Mouse (Mus musculus): ENCODE measurements at regions not wholly inside any gene's neighbourhood (a gene's known extent, or its start where the extent isn't known, plus 50 kb on each side); places are given as distances from the start of the nearest gene placed in this dataset.
"Not testable (repeated sequence)": the region's sequence is repeated elsewhere in the genome, so short reads cannot be mapped to it uniquely, and the experiment has no call there.

- in situ Hi-C loops (cut with MboI, MseI) = no loop called here
Observed at GRCm38 (mm10) chr7:116596914-116597313, 92.7 kb downstream of the Nucb2 start.

GRCm38 (mm10) chr7:116600340-116600739 lies 96.2 kb downstream of the Nucb2 start:
- in situ Hi-C loops (cut with MboI, MseI) = no loop called here

GRCm38 (mm10) chr7:116603167-116603839 lies 99.1 kb downstream of the Nucb2 start:
- in situ Hi-C loops (cut with MboI, MseI) = no loop called here

DNA sequence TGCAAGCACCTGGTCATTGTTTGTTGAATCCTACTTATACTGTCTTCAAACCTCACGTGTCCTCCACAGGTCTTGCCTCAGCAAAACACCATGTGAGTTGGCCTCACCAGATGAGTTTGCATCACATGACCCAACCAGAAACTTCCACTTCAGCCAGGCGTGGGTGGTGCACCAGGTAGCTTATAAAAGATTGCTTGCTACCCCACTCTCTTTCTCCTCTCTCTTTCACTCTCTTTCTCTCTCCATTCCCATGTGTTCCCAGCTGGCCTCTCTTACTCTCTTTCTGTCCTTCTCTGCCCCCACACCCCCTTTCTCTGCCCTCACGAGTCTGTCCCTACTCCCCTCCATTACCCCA lies 99.6 kb downstream of the Nucb2 start:
- in situ Hi-C loops (cut with MboI, MseI) = no loop called here

DNA sequence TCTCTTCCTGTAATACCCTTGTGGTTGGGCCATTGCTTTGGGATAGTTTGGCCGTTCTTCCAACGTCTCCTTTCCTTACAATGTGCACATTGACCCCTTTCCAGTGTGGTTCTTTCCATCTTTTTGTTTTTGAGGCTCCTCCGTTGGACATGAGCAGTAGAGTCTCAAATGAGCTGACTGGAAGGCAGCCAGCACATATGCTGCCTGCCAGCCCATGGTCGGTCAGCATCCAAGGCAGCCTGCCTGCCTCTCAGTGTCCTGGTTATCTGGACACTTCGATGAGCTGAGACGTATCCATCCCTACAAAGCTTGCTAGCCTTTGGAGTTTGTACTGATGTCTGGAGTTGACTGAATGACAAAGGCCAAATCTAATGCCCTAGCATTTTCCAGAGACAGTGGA lies 102.1 kb downstream of the Nucb2 start:
- in situ Hi-C loops (cut with MboI, MseI) = no loop called here

DNA sequence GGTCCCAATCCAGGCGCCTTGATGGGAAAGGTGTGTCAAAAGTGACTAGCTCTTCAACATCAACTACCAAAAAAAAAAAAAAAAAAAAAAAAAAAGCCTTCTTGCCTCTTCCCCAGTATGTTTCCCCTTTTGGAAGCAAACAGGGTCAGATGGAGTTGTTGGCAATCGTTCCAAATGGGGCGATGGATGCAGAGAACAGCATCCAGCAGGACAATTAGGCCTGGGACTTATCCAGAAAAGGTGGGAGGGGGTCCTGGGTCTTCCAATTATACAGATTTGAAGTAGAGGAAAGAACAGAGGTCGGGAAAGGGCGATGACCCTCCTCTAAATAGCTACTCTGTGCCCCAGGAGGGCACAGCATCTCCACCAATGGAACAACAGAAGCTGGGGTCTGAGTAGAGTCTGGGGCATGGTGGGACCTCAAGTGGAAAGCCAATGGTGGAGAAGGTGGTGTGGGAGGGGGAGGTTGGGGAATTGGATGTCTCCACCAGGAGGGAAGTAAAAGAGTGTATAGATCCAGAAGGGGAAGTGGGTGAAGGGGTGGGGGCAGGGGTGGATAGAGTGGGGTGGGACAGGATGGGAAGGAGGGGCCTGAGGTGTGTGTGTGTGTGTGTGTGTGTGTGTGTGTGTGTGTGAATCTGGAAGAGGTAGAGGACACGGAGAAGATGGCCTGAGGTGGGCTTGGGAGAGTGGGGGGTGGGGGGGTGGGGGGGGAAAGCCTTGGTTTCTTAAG lies 102.7 kb downstream of the Nucb2 start:
- in situ Hi-C loops (cut with MboI, MseI) = no loop called here

- in situ Hi-C loops (cut with MboI, MseI) = no loop called here
Observed at GRCm38 (mm10) chr7:116607628-116608225, 103.6 kb downstream of the Nucb2 start.

GRCm38 (mm10) chr7:116608350-116609085 lies 104.3 kb downstream of the Nucb2 start:
- in situ Hi-C loops (cut with MboI, MseI) = no loop called here

DNA sequence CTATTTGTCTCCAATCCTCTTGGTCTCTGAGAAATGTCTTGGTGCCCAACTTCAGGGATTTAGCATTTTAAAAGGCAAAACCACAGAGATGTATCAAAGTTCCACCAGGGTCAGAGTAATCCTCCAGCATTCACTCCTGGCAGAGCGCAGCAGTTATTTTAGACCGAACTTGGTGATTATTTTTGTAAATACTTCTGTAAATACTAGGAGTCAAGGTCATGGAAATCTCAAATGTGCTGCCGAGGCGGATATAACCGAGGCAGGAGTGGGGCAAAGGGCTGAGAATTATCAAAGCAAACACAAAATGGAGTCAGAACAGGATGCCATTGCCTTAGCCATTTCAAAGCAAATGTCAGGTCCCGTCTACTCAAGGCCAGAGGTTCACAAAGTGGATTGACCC lies 105.2 kb downstream of the Nucb2 start:
- in situ Hi-C loops (cut with MboI, MseI) = no loop called here

- in situ Hi-C loops (cut with MboI, MseI) = loop anchor here (5.0 kb wide), 1 partner anchor 78 kb away; no protein-coding TSS in a partner anchor
Observed at GRCm38 (mm10) chr7:116609906-116610305, 105.7 kb downstream of the Nucb2 start.

DNA sequence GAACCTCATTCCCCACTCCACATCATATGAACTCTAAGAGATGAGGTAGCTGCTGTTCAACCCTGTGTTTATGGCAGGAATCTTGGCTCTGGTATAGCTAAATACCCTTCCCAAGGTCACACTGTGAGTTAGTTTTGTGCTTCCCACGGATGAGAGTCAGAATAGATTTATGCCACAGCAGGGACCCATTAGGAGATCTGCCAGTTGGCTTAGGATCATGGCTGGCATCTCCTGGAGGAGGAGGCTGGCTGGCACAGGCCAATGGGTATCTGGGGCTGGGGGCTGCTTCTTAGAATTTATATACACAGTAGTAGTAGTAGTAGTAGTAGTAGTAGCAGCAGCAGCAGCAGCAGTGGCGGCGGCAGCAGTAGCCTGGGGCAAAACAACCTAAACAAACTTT lies 111.8 kb downstream of the Nucb2 start:
- in situ Hi-C loops (cut with MboI, MseI) = no loop called here

GRCm38 (mm10) chr7:116619636-116620035 lies 115.5 kb downstream of the Nucb2 start:
- in situ Hi-C loops (cut with MboI, MseI) = no loop called here

DNA sequence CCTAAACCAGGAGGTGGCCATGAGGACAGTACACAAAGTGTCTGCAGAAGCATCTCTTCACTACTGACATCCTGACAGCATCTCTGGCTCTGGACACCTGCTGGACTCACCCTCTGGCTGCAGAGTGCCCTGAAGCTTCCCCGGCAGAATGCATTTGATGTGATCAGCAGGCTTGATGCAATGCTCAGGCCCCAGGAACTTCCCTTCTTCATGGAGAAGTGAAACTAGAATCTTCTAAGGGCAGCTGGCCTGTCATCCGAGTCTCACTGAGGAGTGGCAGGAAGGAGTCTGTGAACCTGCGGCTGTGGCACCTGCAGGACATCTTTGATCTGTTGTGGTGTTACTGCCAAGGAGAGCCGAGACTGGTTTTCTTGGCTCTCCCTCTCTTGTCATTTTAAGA lies 116.2 kb downstream of the Nucb2 start:
- in situ Hi-C loops (cut with MboI, MseI) = no loop called here

GRCm38 (mm10) chr7:116633210-116633609 lies 129.0 kb downstream of the Nucb2 start:
- in situ Hi-C loops (cut with MboI, MseI) = no loop called here

GRCm38 (mm10) chr7:116644902-116645650 lies 140.9 kb downstream of the Nucb2 start:
- in situ Hi-C loops (cut with MboI, MseI) = no loop called here

DNA sequence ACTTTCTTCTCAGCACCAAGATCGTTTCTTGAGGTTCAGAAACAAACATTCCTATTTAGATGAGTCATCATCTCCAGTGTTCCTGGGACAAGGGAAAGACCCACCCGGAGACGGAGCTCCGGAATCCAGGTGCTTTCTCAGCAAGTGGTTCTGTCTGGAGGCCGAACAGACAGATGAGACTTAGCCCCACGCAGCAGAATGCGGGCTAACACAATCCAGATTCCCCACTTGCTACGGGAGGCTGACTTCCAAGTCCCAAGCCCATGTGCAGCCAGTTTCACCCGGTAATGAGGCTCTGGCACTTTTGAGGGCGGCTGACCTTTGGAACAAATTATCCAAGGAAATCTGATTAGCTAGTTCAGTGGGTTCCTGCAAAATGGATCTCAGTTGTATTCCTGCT lies 150.3 kb downstream of the Nucb2 start:
- in situ Hi-C loops (cut with MboI, MseI) = no loop called here

DNA sequence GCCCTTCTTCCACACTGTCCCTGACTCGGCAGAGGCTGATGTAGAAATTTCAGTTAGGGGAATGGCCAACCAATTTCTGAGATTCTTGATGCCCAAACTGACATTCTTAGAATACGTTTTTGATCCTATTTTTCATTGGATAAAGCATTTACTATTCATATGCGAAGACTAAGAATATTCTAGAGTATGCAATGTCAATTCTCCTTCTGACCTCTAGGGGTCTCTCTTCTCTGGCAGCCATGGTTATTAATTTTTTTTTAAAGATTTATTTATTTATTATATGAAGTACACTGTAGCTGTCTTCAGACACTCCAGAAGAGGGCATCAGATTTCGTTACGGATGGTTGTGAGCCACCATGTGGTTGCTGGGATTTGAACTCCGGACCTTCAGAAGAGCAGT lies 152.9 kb downstream of the Nucb2 start:
- in situ Hi-C loops (cut with MboI, MseI) = not testable (repeated sequence)

DNA sequence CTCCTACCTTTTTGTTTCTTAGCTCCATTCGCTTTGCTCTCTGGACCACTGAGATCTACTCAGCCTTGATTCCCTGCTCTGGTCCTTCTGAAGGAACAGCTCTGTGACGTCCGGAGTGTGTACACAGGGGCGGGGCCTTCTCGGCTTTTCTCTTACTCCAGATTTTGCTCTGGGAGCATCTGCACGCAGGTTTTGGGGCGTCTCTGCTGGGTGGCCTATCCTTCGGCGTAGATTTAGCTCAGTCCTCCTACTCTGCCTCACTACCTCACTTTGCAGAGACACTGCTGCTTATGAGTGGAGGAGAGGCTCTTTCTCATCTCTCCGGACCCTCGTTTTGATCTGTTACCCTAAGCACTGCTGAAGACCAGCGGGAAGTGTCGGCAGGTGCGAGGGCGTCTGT lies 161.4 kb downstream of the Nucb2 start:
- in situ Hi-C loops (cut with MboI, MseI) = no loop called here

GRCm38 (mm10) chr7:116674199-116675019 lies 170.2 kb downstream of the Nucb2 start:
- in situ Hi-C loops (cut with MboI, MseI) = no loop called here

- in situ Hi-C loops (cut with MboI, MseI) = no loop called here
Observed at GRCm38 (mm10) chr7:116676696-116677095, 172.5 kb downstream of the Nucb2 start.

DNA sequence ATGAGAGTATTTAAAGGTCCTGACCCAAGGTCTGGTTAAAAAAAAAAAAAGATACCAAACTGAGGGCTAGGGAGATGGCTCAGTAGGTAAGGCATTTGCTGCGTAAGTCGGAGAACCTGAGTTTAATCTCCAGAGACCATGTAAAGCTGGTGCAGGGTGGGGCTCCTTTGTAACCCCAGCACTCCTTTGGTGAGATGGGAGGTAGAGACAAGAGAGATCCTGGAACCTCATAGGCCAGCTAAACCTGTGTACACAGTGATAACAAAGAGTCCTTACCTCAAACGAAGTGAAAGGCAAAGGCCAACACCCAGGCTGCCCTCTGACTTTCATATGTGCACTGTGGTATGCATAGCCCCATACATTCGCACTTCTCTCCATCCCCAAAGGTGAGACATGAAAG lies 175.0 kb downstream of the Nucb2 start:
- in situ Hi-C loops (cut with MboI, MseI) = no loop called here

All from T-helper 2 cell (primary cell).